Mouse (Mus musculus) ES-Bruce4 (cell line): Measurements from ENCODE around the gene Olfr1392.

Experiments used
- CTCF ChIP-seq: IDR thresholded peaks from one replicate; pipeline ENCODE4 v1.8.1; 2011; ENCODE audit warnings: low read depth, low read length
- POLR2A ChIP-seq: IDR thresholded peaks from one replicate; pipeline ENCODE4 v1.8.1; 2011; ENCODE audit warnings: low read length; ENCODE audit not compliant: insufficient read depth

- TF ChIP-seq POLR2A (no peak), CTCF (no peak)
Observed at GRCm38 (mm10) chr11:49263149-49263548, 21.9 kb upstream of the Olfr1392 start.
